Mouse (Mus musculus): ENCODE results near the gene Vps18.

The Vps18 gene

DNA sequence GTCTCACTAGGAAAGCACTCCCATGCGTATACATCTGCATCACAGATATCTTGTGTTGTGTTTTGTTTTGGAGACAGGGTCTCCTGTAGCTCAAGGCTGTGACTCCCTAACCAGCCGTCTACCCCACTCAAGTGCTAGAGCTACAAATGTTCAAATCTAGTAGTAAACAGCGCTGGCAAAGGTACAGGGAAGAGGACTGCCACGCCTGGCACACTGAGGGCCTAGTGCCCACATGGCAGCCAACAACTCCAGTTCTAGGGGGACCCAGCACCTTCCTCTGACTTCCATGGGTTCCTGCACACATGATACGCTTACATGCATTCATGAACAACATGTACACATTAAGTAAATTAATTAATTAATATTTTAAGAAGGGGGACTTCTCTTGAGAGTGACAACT lies 3.7 kb downstream of the Vps18 start:
- no peak for DNase-seq (ENCODE audit: low spot score in 2 of 2)

- no peak for DNase-seq (ENCODE audit: low spot score in 2 of 2)
Observed at GRCm38 (mm10) chr2:119292852-119293251, 4.3 kb downstream of the Vps18 start.

DNA sequence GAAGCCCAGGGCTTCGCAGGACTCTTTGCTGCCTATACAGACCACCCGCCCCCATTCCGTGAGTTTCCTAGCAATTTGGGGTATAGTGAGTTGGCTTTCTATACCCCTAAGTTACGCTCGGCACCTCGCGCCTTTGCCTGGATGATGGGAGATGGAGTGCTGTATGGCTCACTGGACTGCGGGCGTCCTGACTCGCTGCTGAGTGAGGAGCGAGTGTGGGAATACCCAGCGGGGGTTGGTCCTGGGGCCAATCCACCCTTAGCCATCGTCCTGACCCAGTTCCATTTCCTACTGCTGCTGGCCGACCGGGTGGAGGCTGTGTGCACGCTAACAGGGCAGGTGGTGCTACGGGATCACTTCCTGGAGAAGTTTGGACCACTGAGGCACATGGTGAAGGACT lies 4.8 kb downstream of the Vps18 start:
- no peak for DNase-seq (ENCODE audit: low spot score in 2 of 2)

- DNase-seq (ENCODE audit: low spot score in 2 of 2): no peak
Observed at GRCm38 (mm10) chr2:119293776-119294390, 5.3 kb downstream of the Vps18 start.

DNA sequence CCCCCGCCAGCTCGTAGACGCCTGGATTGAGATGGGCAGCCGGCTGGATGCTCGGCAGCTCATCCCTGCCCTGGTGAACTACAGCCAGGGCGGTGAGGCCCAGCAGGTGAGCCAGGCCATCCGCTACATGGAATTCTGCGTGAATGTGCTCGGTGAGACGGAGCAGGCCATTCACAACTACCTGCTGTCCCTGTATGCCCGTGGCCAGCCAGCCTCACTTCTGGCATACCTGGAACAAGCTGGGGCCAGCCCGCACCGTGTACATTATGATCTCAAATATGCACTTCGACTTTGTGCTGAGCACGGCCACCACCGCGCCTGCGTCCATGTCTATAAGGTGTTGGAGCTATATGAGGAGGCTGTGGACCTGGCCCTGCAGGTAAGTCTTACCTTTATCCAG lies 5.9 kb downstream of the Vps18 start:
- no peak for DNase-seq (ENCODE audit: low spot score in 2 of 2)

DNA sequence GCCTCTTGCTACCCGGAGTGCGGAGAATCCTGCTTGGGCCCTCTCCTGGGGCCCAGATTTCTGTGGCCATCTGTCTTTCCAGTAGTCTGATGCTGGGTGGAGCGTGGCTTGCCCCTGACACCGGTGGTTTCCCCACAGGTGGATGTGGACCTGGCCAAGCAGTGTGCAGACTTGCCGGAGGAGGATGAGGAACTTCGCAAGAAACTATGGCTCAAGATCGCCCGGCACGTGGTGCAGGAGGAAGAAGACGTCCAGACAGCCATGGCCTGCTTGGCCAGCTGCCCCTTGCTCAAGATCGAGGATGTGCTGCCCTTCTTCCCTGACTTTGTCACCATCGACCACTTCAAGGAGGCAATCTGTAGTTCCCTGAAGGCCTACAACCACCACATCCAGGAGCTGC lies 8.2 kb downstream of the Vps18 start:
- DNase-seq (ENCODE audit: low spot score in 2 of 2): no peak

GRCm38 (mm10) chr2:119297506-119297905 lies 9.0 kb downstream of the Vps18 start:
- DNase-seq (ENCODE audit: low spot score in 2 of 2): no peak

DNA sequence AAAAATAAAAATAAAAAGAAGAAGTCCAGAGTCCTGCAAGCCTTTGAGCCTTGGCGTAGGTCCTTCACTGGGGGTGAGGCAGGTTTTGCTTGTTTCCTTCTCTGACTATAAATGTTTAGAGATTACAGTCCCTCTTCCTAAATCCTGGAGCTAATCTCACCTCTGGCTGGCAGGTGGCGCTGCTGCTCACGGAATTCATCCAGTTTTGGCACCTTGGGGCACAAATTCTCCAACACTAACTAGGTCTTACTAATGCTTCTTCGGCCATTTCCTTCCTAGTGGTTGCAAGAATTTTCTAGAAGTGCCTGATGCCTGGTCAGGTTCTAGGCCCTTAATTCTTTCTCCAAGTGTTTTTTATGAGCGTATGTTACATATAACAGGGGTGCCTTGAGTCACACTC lies 9.8 kb downstream of the Vps18 start:
- no peak for DNase-seq (ENCODE audit: low spot score in 2 of 2)

- no peak for DNase-seq (ENCODE audit: low spot score in 2 of 2)
Observed at GRCm38 (mm10) chr2:119298839-119299238, 10.3 kb downstream of the Vps18 start.

GRCm38 (mm10) chr2:119299981-119300818 lies 11.7 kb downstream of the Vps18 start:
- peak; percentile 69 to 86 for DNase-seq (ENCODE audit: low spot score in 2 of 2)

- no peak for DNase-seq (ENCODE audit: low spot score in 2 of 2)
Observed at GRCm38 (mm10) chr2:119300819-119301493, 12.4 kb downstream of the Vps18 start.

GRCm38 (mm10) chr2:119302876-119303275 lies 14.3 kb downstream of the Vps18 start:
- DNase-seq (ENCODE audit: low spot score in 2 of 2): no peak

- no peak for DNase-seq (ENCODE audit: low spot score in 2 of 2)
Observed at GRCm38 (mm10) chr2:119304391-119304790, 15.9 kb downstream of the Vps18 start.

GRCm38 (mm10) chr2:119304798-119305208 lies 16.3 kb downstream of the Vps18 start:
- DNase-seq (ENCODE audit: low spot score in 2 of 2): no peak

GRCm38 (mm10) chr2:119311544-119311943 lies 23.0 kb downstream of the Vps18 start:
- DNase-seq (ENCODE audit: low spot score in 2 of 2): no peak

DNA sequence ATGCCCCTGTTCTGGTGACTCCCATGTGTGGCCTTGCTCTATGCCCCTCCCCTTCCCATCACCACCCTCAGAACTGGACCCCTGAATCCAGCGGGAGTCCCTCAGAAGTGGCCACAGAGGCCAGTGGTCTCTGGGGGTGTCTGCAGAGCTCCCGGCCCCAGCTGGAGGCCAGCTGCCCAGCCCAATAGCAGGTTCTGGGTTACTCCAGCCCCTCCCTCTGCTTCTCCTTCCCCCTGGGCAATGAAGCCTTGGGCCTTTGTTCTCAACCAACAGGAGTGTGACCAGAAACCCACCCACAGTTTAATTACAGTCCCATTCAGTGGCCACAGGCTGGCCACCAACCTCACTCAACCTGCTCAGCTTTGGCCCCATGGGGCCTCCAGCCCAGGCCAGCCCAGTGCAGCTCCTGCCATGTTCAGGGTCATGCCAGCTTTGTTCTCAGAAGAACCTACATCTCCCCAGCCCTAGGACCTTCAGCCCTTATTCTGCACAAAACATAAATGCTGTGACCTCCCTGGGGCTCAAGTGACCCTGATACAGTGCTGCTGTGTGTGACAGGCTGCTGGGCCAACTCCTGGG lies 23.9 kb downstream of the Vps18 start:
- DNase-seq (ENCODE audit: low spot score in 2 of 2): no peak

DNA sequence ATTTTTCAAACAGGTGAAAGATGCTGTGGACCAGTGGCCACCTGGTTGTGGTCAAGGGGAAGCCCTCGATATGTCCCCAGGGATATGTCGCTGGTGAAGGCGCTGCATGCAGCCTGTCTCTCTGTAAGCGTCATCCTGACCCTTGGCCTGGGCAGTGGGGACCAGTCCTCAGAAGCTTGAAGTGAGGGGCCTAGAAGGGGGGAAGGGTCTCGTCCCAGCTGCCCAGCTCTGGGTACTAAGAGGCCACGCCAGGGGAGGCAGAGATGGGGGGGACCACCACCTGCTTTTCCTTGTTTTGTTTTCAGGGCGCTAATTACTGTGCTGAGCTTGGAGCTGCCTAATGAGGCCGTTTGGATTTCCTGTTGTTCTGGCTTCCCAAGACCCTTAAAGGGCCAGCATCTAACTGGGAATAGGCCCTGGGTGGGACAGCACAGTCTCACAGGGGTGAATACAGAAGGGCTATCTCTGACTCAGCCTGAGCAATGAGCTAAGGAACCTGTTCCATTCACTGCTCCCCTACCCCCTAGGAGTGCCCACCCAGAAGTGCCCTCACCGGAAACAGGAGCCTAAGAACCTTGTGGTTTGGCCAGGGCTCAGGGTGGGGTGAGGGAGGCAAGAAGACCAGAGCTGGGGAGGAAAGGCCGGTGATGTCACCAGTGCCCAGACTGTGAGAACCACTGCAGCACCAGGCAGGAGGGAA lies 25.4 kb downstream of the Vps18 start:
- DNase-seq (ENCODE audit: low spot score in 2 of 2): no peak

DNA sequence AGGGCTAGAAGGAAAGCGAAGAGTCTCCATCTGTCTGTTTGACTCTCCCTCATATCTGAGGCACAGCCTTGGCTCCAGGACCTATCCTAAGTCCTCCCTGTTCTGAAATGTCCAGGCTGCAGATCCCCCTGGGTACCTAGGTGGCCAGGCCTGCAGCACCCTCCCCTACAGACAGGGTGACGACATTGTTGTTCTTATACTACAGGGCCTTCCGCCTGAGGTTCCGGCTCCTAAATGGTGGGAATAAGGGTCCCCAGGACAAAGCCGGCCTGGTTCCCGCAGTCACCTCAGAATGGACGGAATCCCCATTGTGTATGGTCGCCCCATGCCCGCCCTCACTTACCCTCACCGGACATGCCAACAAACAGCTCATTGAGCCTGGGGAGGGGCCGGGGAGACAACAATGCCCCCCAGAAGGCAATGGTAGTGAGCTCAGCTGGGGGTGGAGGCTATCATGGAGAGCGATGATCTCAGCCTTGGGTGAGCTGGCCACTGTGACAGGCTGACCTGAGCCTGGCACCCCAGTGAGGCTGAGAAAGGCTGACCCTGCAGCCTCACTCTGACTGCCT lies 26.3 kb downstream of the Vps18 start:
- DNase-seq (ENCODE audit: low spot score in 2 of 2): no peak

DNA sequence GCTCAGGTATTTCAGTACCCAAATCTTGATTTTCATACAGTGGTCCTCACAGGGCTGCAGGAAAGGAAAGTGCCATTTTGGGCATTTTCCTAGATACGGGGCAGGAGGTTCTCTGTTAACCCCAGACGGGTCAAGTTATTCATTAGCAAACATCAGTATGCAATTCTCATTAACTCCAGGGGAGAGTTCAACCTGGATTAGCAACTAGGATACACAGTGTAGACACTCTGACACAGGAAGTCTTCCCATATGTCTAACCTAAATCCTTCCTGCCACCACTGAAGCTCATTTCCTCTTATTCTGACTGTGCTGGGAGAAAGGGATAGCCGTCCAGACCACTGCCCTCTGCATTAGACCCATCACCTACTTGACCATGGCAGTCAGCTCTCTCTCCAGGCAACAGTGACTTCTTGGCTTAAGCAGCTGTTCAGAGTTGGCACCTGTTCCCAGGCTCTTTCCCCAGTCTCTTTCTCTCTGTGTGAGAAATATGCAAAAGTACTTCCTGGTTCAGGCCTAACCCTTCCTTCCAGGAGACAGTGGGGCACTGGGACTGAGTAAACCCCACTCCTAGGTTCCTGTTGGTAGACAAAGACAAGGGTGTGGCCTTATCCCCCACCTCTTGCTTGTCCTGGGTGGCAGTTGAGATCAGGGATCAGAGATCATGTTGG lies 29.6 kb downstream of the Vps18 start:
- no peak for DNase-seq (ENCODE audit: low spot score in 2 of 2)

GRCm38 (mm10) chr2:119320571-119320970 lies 32.0 kb downstream of the Vps18 start:
- DNase-seq (ENCODE audit: low spot score in 2 of 2): no peak

Data from urinary bladder, postnatal 4 days (tissue).